Mouse (Mus musculus): ENCODE measurements around the gene Ube2l3. TPM values are rescaled to one million over a fixed set of nuclear protein-coding genes. Genes with fewer than 3 reads are reported as not detected.

Gene Ube2l3
- polyA plus RNA-seq (2014; fragmentation: Illumina TruSeq; extraction: RNeasy Lipid Tissue Mini Kit (QIAGEN cat#74804)), result 248 TPM

DNA sequence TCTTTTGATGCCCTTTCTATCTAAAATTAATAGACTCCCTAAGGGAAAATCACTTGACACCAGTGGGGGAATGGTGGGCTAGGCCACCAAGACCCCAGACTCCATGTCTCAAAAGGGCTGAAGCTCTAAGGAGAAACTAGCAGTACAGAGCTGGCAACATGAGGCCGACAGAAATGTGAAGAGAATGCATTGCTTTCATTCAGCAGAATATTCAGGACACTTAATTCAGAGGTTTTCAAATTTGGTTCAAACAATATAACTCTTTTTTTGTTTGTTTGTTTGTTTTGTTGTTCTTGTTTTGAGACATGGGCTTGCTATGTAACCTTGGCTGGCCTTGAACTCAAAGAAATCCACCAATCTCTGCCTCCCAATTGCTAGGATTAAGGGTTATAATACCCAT is at the start of gene Ube2l3:
Gene Ube2l3 (minus strand): TSS at position 101 of the 400 bp plus-strand sequence.

DNA sequence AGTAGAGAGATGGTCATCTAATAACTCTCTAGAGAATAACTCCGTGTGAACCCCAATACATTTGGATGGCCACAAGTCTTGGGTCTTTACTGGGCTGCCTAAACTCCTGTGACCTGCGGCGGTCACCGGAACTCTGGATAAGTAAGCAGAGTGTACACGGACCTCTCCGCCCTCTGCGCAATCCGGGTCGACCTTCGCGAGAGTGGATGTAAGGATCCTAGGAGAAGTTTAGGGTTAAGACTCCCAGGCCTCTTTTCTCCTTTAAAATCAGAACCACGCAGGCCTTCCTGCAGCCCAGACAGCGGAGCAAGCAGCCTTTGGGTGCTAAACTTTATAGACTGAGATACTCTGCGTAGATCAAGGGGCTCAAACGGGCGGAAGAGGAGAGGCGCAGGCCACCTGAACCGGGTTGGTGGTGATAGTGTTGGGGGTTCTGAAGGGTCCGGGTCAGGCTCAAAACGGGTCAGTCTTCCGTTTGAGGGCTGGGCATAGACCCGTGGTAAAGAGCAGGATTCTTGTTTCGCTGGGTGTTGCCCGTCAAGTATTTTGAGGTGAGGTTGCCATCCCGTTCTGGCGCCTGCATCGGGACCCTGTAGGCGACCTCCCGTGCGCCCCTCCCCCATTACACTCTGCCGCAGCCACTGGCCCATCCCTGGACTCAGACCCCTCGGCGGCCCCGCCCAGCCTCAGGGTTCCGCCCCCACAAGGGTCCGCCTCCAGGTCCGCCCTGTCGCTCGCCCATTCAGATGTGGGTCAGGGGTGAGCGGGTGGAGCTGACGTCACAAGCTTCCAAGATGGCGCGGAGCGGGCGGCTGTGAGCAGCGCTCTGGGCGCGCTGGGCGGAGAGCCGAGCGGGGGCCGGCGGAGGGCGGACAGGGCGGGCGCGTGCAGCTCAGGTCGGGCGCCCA is 30.6 kb upstream of the Ube2l3 start, which contains the start of gene Hic2:
Gene Hic2 (plus strand): TSS at position 779 of the 908 bp plus-strand sequence.

DNA sequence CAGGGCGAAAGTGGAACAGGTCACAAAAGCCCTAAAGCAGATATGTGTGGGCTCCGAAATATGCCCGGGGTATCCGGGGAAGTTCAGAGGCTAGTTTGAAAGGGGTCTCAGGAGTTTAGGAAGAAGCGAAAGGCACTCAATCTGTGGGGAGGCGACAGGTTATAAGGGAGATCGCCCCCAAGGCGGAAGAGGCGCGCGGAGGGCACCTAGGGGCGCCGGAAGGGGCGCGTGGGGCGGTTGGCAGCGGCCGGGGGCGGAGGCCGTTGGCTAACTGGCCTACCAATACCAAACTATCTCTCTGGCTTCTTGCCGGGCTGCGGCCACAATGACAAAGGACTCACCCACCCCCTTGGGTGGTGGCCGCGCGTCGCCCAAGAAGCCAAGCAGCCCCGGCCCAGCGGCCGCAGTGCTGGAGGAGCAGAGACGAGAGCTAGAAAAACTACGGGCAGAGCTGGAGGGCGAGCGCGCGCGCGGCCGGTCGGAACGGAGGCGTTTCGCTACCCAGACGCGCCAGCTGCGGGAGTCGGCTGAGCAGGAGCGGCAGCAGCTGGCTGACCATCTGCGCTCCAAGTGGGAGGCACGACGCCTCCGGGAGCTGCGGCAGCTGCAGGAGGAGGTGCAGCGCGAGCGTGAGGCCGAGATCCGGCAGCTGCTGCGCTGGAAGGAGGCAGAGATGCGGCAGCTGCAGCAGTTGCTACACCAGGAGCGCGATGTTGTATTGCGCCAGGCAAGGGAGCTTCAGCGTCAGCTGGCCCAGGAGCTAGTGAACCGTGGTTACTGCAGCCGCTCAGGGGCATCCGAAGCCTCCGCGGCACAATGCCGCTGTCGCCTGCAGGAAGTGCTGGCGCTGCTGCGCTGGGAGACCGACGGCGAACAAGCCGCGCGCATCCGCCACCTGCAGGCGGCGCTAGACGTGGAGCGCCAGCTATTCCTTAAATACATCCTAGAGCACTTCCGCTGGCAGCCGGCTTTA is 6.2 kb upstream of the Ube2l3 start, which contains the start of gene Rimbp3:
Gene Rimbp3 (plus strand): TSS at position 215 of the 973 bp plus-strand sequence.

DNA sequence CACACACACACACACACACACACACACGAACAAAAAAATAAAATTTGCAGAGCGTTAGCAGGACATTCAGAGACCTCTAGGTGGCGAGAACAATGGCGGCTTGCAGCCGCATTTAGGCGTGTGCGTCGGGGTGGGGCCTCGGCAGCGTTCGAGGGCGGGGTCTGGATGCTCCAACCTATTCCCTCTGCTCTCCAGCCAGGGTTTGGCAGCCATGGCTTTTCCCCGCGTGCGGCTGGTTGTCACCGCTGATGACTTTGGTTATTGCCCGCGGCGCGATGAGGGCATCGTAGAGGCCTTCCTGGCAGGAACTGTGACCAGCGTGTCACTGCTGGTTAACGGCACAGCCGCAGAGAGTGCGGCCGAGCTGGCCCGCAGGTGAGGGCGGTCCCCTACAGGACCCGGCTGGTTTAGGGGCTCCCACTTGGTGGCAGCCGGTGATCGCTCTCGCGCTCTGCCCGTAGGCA is 55.6 kb downstream of the Ube2l3 start, which contains the start of gene Ccdc116:
Gene Ccdc116 (minus strand): TSS at position 458 of the 464 bp plus-strand sequence.

DNA sequence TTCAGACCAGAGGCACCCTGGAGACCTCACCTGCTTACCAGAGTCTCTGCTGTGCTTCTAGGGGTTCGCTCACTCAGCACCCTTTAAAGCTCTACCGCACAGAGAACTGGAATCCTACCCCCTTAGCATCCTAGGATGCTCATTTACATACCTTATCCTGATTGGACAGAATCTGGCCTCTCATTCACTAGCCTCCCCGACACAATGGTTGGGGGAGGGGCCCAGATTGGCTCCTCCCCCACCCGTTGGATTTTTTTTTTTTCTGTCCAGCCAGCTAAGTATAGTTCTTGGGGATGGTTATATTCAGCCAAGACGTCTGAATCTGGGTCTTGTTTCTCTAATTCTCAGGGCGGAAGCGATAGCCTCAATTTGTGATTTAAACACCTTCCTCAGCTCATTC is 58.1 kb downstream of the Ube2l3 start, which contains the start of gene Ydjc:
Gene Ydjc (plus strand): TSS at position 283 of the 400 bp plus-strand sequence.

DNA sequence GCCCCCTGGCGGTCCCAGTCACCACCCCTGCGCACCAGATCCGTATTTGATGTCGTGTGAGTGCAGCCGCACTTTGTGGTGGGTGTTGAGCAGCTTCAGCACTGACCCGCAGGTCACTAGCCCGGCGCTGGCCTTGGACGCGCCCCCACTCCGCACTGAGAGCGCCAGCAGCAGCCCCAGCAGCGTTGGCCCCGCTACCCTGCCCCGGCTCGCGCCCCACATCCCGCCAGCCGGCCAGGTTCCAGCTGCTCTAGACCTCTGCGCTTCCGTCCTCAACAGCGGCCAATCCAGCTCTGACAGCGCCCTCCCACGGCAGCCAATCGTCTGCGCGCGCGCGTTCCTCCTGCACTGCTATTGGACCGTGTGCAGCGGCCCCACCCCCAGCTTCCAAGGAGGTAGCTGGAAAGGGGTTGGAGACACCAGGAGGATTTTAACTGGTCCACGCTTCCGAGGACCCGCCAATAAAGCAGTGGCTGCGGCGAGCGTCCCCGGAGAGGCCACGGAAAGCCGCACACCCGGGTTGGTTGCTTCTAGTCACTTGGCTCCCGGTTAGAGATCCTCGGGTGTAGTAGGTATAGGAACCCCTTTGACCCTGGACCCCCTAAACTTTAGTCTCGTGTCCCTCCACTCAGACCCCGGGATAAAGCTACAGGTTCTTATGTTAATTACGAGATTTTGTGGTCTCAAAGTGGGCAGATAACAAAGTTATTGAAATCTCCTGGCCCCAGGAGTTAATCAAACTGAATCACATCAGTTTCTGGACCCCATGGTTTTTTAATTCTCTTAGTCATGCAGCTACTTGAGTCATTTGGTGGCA is 70.2 kb downstream of the Ube2l3 start, which contains the start of gene Sdf2l1:
Gene Sdf2l1 (minus strand): TSS at position 295 of the 817 bp plus-strand sequence.

DNA sequence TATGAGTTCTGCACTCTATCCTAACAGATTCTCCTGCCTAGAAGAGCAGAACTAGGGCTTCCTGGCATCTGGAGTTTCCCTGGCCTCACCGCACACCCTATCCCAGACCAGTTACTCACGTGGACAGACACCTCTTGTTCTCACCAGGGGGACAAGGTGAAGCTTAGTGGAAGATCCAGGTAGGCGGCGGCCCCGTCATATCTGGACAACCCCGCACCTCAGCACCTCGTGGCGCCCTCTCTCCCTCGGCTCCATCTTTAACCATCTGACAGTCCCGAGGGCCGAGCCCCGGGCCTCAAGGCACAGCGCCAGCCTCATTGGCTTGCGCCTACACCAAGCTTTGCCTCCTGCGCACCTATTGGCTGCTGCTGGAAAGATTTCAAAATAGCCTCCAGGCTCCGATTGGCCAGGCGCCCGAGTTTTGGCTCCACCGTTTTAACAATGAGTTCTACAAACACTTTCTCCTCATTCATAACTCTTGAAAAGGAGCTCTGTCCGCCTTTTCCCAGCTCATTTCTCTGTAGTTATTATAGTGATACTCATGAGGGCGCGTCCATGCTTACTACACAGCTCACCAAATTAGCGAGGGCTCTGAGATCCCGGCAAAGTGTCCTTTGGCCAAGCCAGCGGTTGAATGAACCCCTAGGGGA is 77.5 kb downstream of the Ube2l3 start, which contains the start of gene 2610318N02Rik:
Gene 2610318N02Rik (minus strand): TSS at position 297 of the 650 bp plus-strand sequence.

DNA sequence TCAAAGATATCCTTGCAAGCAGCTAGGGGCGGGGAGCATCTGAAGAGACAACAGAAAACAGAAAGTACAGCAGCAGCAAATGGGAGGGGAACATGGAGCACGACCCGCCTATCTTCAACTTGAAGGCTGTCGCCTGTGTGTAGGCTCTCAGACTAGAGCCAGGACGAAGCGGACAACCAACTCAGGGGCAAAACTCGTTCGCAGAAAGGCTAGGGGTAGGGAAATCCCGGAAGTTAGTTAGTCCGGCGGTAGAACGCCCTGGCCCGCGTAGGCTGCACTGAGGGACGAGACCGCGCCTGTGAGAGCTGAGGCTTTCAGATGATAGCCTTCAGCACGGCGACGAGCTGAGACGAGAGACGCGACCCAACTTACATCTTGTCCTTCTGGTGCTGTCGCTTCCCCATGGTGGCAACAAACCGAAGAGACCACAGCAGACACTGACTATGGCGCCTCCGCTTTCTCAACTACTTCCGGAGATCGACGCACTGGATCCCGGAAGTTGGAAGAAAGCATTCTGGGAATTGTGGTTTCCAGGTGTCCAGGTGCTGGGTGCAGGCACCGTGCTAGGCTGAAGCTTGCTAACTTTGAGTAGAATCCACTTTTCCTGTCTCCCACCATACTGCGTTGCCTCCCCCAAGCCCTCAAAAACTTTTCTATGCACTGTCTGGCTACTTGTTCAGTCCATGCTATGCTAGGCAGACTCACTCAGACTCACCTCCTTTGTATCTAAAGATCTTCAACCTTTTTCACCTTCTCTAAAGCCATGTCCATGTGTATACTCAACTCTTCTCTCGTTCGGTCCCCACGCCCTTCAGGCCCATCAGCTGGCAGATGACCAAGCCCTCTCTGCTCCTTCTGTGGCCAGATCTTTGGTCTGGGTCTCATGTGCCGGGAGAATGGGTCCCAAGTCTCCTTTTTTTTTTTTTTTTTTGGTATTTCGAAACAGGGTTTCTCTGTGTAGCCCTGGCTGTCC is 91.4 kb downstream of the Ube2l3 start, which contains the start of gene Ppil2:
Gene Ppil2 (minus strand): TSS at position 487 of the 973 bp plus-strand sequence.

Other genes starting within 250 kb of the Ube2l3 start
- 327 TPM for gene Mapk1, start 219.3 kb downstream of the Ube2l3 start, polyA plus RNA-seq (2014; fragmentation: Illumina TruSeq; extraction: RNeasy Lipid Tissue Mini Kit (QIAGEN cat#74804))
- 8.2 TPM for gene Ypel1, start 133.0 kb downstream of the Ube2l3 start, polyA plus RNA-seq (2014; fragmentation: Illumina TruSeq; extraction: RNeasy Lipid Tissue Mini Kit (QIAGEN cat#74804))
- gene Ppil2, start 91.4 kb downstream of the Ube2l3 start, polyA plus RNA-seq (2014; fragmentation: Illumina TruSeq; extraction: RNeasy Lipid Tissue Mini Kit (QIAGEN cat#74804)), result 169 TPM
- gene 2610318N02Rik, start 77.5 kb downstream of the Ube2l3 start, polyA plus RNA-seq (2014; fragmentation: Illumina TruSeq; extraction: RNeasy Lipid Tissue Mini Kit (QIAGEN cat#74804)), result not detected
- 15.0 TPM for gene Sdf2l1, start 70.3 kb downstream of the Ube2l3 start, polyA plus RNA-seq (2014; fragmentation: Illumina TruSeq; extraction: RNeasy Lipid Tissue Mini Kit (QIAGEN cat#74804))
- not detected for gene Ydjc, start 58.0 kb downstream of the Ube2l3 start, polyA plus RNA-seq (2014; fragmentation: Illumina TruSeq; extraction: RNeasy Lipid Tissue Mini Kit (QIAGEN cat#74804))
- 0.14 TPM for gene Ccdc116, start 55.4 kb downstream of the Ube2l3 start, polyA plus RNA-seq (2014; fragmentation: Illumina TruSeq; extraction: RNeasy Lipid Tissue Mini Kit (QIAGEN cat#74804))
- not detected for gene Rimbp3, start 6.0 kb upstream of the Ube2l3 start, polyA plus RNA-seq (2014; fragmentation: Illumina TruSeq; extraction: RNeasy Lipid Tissue Mini Kit (QIAGEN cat#74804))
- 1.4 TPM for gene Hic2, start 30.9 kb upstream of the Ube2l3 start, polyA plus RNA-seq (2014; fragmentation: Illumina TruSeq; extraction: RNeasy Lipid Tissue Mini Kit (QIAGEN cat#74804))
- not detected for gene Tmem191c, start 73.4 kb upstream of the Ube2l3 start, polyA plus RNA-seq (2014; fragmentation: Illumina TruSeq; extraction: RNeasy Lipid Tissue Mini Kit (QIAGEN cat#74804))
- gene Serpind1, start 128.7 kb upstream of the Ube2l3 start, polyA plus RNA-seq (2014; fragmentation: Illumina TruSeq; extraction: RNeasy Lipid Tissue Mini Kit (QIAGEN cat#74804)), result not detected
- 67.3 TPM for gene Snap29, start 203.3 kb upstream of the Ube2l3 start, polyA plus RNA-seq (2014; fragmentation: Illumina TruSeq; extraction: RNeasy Lipid Tissue Mini Kit (QIAGEN cat#74804))
- 19.1 TPM for gene Pi4ka, start 203.7 kb upstream of the Ube2l3 start, polyA plus RNA-seq (2014; fragmentation: Illumina TruSeq; extraction: RNeasy Lipid Tissue Mini Kit (QIAGEN cat#74804))
- gene Crkl, start 249.3 kb upstream of the Ube2l3 start, polyA plus RNA-seq (2014; fragmentation: Illumina TruSeq; extraction: RNeasy Lipid Tissue Mini Kit (QIAGEN cat#74804)), result 47.7 TPM

Data from ovary, adult 10 weeks (tissue).